Mouse (Mus musculus) kidney, embryonic 14.5 days (tissue): Measurements from ENCODE around the gene Rhbdl1. TPM values are rescaled to one million over a fixed set of nuclear protein-coding genes. Genes with fewer than 3 reads are reported as not detected.

ENCODE experiments used
- ATAC-seq: fragments of 200-750 bp; cut with Nextera tagmentation; 2 replicates; pipeline ENCODE4 v1.8.0; 2017; ENCODE audit warnings: moderate number of reproducible peaks, mild to moderate bottlenecking, moderate TSS enrichment, moderate library complexity; ENCODE audit not compliant: low FRiP score, low TSS enrichment
- H3K27ac ChIP-seq: fragments of 300-500 bp; sonication (generic); 2 replicates; pipeline ENCODE4 v1.5.1; 2014; ENCODE audit warnings: low read depth, mild to moderate bottlenecking, low read length, moderate library complexity, mixed read lengths
- H3K27me3 ChIP-seq: fragments of 300-500 bp; sonication (generic); 2 replicates; pipeline ENCODE4 v1.6.1; 2014; ENCODE audit warnings: mild to moderate bottlenecking, low read length; ENCODE audit not compliant: control insufficient read depth, insufficient read depth
- H3K36me3 ChIP-seq: fragments of 300-500 bp; sonication (generic); 2 replicates; pipeline ENCODE4 v1.6.1; 2014; ENCODE audit warnings: low read length, mixed read lengths; ENCODE audit not compliant: control insufficient read depth, insufficient read depth
- H3K4me1 ChIP-seq: fragments of 300-500 bp; sonication (generic); 2 replicates; pipeline ENCODE4 v1.6.1; 2014; ENCODE audit warnings: low read length, mixed read lengths; ENCODE audit not compliant: control insufficient read depth, insufficient read depth
- H3K4me2 ChIP-seq: fragments of 300-500 bp; sonication (generic); replicated peaks from 2 replicates; pipeline ENCODE4 v1.6.1; 2014; ENCODE audit warnings: low read depth, mild to moderate bottlenecking, low read length
- H3K4me3 ChIP-seq: fragments of 300-500 bp; sonication (generic); 2 replicates; pipeline ENCODE4 v1.5.1; 2014; ENCODE audit warnings: mild to moderate bottlenecking, low read length
- H3K9ac ChIP-seq: fragments of 300-500 bp; sonication (generic); 2 replicates; pipeline ENCODE4 v1.6.1; 2014; ENCODE audit warnings: low read depth, mild to moderate bottlenecking, low read length, moderate library complexity
- H3K9me3 ChIP-seq: fragments of 300-500 bp; sonication (generic); 2 replicates; pipeline ENCODE4 v1.6.1; 2016; ENCODE audit warnings: low read length; ENCODE audit not compliant: control insufficient read depth
- WGBS: fragments of 180-500 bp; shearing (Covaris S2); extraction: QIAGEN DNeasy Blood & Tissue Kit; methylation state at CpG from one replicate; pipeline ENCODE4 v1.1.7; 2014; 5-methylcytosine and 5-hydroxymethylcytosine counted together
- polyA plus RNA-seq: library from polyadenylated mRNA; unstranded; fragments of >200 nt; fragmentation: Nextera tagmentation; extraction: Ambion mirVana; gene quantifications from 2 replicates; pipeline ENCODE4 v1.2.1, GENCODE M21; 2014

Gene Rhbdl1
- 2.0 and 2.5 TPM in 2 replicates for polyA plus RNA-seq

- Histone ChIP-seq H3K4me2 (peak within 1 kb of the TSS; percentile 78), H3K4me1 (peaks cover 39% of the 10 kb centered on the region), H3K27ac (peak within 1 kb of the TSS; percentile 31), H3K27me3 (no peaks in the 10 kb centered on the region), H3K36me3 (peaks cover 49% of the 10 kb centered on the region), H3K4me3 (peak within 1 kb of the TSS; percentile 35), H3K9ac (peak within 1 kb of the TSS; percentile 56), H3K9me3 (no peaks in the 10 kb centered on the region)
- ATAC-seq, result no peak
- whole genome bisulfite sequencing, result 4% methylated on average over 29 of the region's 29 CpGs
Measured at GRCm38 (mm10) chr17:25837076-25837410, at the start of gene Rhbdl1. Rhbdl1 (minus strand) TSS chr17:25837295.

DNA sequence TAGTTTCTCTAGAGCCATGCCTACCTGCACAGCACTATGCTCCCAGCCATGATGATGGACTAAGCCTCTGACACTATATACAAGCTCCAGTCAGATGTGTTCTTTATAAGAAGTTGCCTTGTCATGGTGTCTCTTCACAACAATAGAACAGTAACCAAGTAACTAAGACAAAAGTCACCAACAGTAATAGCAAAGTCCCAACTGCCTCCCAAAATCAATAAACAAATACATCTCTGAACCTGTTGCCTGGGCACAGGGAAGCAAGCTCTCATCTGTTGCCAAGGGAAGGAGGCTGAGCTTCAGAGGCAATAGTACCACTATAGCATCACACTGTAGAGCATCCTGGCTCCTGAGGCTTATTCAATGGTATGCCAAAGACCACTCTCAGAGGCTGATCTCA, 49.7 kb upstream of the Rhbdl1 start:
- H3K27ac ChIP-seq, result no peak overlapping the region
- H3K36me3 ChIP-seq, result peaks cover 53% of the 10 kb centered on the region; the same call in 1 of the 2 replicates
- no peaks in the 10 kb centered on the region for H3K9me3 ChIP-seq
- ATAC-seq, result no peak
- H3K27me3 ChIP-seq, result no peaks in the 10 kb centered on the region
- no peak overlapping the region for H3K9ac ChIP-seq
- no peaks in the 10 kb centered on the region for H3K4me1 ChIP-seq
- no peak overlapping the region for H3K4me3 ChIP-seq
- H3K4me2 ChIP-seq, result no peak overlapping the region

GRCm38 (mm10) chr17:25885636-25886035, 48.5 kb upstream of the Rhbdl1 start:
- H3K27ac ChIP-seq, result no peak overlapping the region
- H3K4me2 ChIP-seq, result no peak overlapping the region
- H3K4me3 ChIP-seq, result no peak overlapping the region
- H3K9me3 ChIP-seq, result no peaks in the 10 kb centered on the region
- peaks cover 54% of the 10 kb centered on the region; the same call in 1 of the 2 replicates for H3K36me3 ChIP-seq
- 65% methylated on average over 4 of the region's 4 CpGs for WGBS
- peaks cover 9% of the 10 kb centered on the region; the same call in 1 of the 2 replicates for H3K4me1 ChIP-seq
- no peaks in the 10 kb centered on the region for H3K27me3 ChIP-seq
- H3K9ac ChIP-seq, result no peak overlapping the region
- ATAC-seq, result no peak; the same call in 1 of the 2 replicates

GRCm38 (mm10) chr17:25883824-25884223, 46.7 kb upstream of the Rhbdl1 start:
- Histone ChIP-seq H3K27me3 (no peaks in the 10 kb centered on the region), H3K36me3 (peaks cover 49% of the 10 kb centered on the region; the same call in 1 of the 2 replicates), H3K4me3 (no peak overlapping the region), H3K4me2 (no peak overlapping the region), H3K9me3 (no peaks in the 10 kb centered on the region), H3K27ac (no peak overlapping the region), H3K4me1 (peaks cover 17% of the 10 kb centered on the region), H3K9ac (no peak overlapping the region)
- ATAC-seq, result no peak
- WGBS, result 94% methylated on average over 3 of the region's 3 CpGs

- 88% methylated on average over 8 of the region's 8 CpGs for WGBS
- no peak overlapping the region for H3K9ac ChIP-seq
- H3K4me1 ChIP-seq, result peaks cover 17% of the 10 kb centered on the region
- H3K4me3 ChIP-seq, result no peak overlapping the region
- no peak for ATAC-seq
- peaks cover 51% of the 10 kb centered on the region for H3K36me3 ChIP-seq
- no peak overlapping the region for H3K27ac ChIP-seq
- no peaks in the 10 kb centered on the region for H3K27me3 ChIP-seq
- H3K9me3 ChIP-seq, result no peaks in the 10 kb centered on the region
- H3K4me2 ChIP-seq, result no peak overlapping the region
Measured at GRCm38 (mm10) chr17:25883268-25883667, 46.2 kb upstream of the Rhbdl1 start.

- H3K4me2 ChIP-seq, result no peak overlapping the region
- no peak overlapping the region for H3K9ac ChIP-seq
- no peak for ATAC-seq
- H3K36me3 ChIP-seq, result peaks cover 51% of the 10 kb centered on the region
- H3K27ac ChIP-seq, result 0 out of 2 replicates have a peak overlapping the region, but pooled peaks have one; percentile 26
- no peaks in the 10 kb centered on the region for H3K9me3 ChIP-seq
- 23% methylated on average over 5 of the region's 5 CpGs for WGBS
- no peaks in the 10 kb centered on the region for H3K27me3 ChIP-seq
- peaks cover 17% of the 10 kb centered on the region for H3K4me1 ChIP-seq
- no peak overlapping the region for H3K4me3 ChIP-seq
Measured at GRCm38 (mm10) chr17:25882306-25882705, 45.2 kb upstream of the Rhbdl1 start.

DNA sequence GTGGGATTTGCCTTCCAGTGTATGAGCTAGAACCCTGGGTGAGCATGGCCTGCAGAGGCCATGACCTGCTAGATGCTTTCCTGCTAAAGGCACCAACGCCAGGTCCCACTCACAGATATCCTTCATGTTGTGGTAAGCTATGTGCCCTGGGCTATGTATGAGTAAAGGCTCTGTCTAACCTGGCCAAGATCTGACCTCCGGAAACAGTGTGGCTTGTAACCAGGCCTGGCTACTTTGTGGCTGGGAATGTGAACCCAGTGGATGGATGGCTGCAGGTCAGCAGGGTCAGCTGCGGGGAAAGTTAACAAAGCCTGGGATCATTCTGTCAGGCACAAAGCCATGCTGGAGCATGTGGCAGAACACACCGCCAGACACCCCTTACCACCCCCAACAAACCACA, 44.6 kb upstream of the Rhbdl1 start:
- Histone ChIP-seq H3K4me2 (no peak overlapping the region), H3K9ac (peak overlapping the region; percentile 8; the same call in 1 of the 2 replicates), H3K27ac (0 out of 2 replicates have a peak overlapping the region, but pooled peaks have one; percentile 24), H3K36me3 (peaks cover 51% of the 10 kb centered on the region), H3K27me3 (no peaks in the 10 kb centered on the region), H3K4me3 (no peak overlapping the region), H3K9me3 (no peaks in the 10 kb centered on the region), H3K4me1 (peaks cover 19% of the 10 kb centered on the region)
- ATAC-seq, result no peak
- 33% methylated on average over 4 of the region's 4 CpGs for WGBS

DNA sequence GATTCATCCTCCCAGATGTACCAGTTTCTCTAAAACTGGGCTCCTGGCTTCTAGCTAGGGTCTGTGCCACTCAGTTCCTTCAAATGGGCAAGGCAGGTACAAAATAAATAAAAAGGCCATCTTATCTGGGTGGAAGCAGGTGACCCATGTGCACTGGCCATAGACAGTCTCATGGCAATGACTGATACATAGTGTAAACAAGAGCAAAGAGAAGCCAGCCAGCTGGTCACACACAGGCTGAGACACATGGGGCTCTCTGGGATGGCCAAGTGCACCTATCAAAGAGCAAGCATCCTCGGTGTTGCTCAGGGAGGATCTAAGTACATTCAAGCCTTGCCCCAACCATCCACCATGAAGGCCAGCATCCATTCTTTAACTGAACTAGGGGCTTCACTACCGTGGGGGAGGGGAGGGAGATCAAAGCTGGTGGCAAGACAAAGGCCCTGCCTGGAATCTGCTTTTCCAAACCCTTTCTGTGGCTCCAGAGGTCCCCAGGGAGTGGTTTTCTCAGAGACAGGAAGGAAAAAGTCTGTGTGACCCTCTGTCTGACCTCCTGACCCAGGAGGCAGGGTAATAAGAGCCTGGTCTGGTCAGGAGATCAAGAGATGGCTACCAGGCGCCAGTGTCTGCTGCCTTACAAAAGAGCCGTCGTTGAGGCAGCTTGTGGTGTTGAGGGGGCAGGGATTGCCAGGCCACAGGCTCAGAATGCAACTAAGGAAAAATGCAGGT, 44.0 kb upstream of the Rhbdl1 start:
- no peaks in the 10 kb centered on the region for H3K9me3 ChIP-seq
- H3K4me2 ChIP-seq, result no peak overlapping the region
- no peak for ATAC-seq
- no peaks in the 10 kb centered on the region for H3K27me3 ChIP-seq
- 9% methylated on average over 5 of the region's 5 CpGs for WGBS
- H3K4me1 ChIP-seq, result peaks cover 25% of the 10 kb centered on the region
- H3K4me3 ChIP-seq, result no peak overlapping the region
- H3K27ac ChIP-seq, result 0 out of 2 replicates have a peak overlapping the region, but pooled peaks have one; percentile 24
- peaks cover 51% of the 10 kb centered on the region for H3K36me3 ChIP-seq
- H3K9ac ChIP-seq, result peak overlapping the region; percentile 8; the same call in 1 of the 2 replicates

DNA sequence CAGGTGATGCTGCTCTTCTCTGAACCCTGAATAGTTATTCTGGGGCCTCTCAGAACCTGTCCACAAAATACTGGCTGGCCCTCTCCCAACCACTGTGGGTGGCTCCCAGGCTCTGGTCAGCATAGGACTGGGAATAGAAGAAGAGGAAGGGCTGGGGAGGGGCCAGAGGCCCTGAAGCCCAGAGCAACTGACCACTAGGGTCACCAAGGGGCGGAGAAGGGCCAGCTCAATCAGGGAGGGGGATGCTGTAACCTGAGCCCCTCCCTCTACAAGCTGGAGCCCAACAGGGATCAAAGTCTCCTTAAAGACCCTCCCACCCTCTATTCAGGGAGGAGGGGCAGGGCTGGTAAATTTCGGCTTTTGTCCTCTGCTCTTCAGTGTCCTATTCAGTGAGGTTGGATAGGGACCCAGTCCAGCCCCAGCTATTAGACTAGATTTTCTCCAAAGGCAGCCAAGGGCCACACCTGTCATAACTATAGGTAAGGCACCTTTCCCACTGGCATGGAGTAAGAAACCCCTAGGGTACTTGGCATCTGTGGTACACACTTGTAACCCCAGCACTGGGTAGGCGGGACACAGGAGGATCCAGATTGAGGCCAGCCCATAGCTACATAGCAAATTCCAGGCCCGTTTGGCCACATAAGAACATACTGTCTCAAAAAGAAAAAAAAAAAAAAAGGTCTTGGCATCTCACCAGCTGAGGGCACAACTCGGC, 43.3 kb upstream of the Rhbdl1 start, which contains the start of gene Wfikkn1:
Gene Wfikkn1, minus strand, starts transcription at position 663 of the 715 bp plus-strand sequence.
- peaks cover 50% of the 10 kb centered on the region for H3K36me3 ChIP-seq
- H3K9me3 ChIP-seq, result no peaks in the 10 kb centered on the region
- H3K27me3 ChIP-seq, result no peaks in the 10 kb centered on the region
- peaks cover 29% of the 10 kb centered on the region for H3K4me1 ChIP-seq
- H3K4me3 ChIP-seq, result no peak within 1 kb of the TSS
- H3K27ac ChIP-seq, result 0 out of 2 replicates have a peak within 1 kb of the TSS, but pooled peaks have one; percentile 24
- ATAC-seq, result no peak
- H3K4me2 ChIP-seq, result no peak within 1 kb of the TSS
- WGBS, result 23% methylated on average over 5 of the region's 5 CpGs
- peak within 1 kb of the TSS; percentile 23; the same call in 1 of the 2 replicates for H3K9ac ChIP-seq
